Mouse (Mus musculus) limb, embryonic 14.5 days (tissue): ENCODE data around the gene Svbp. TPM values are rescaled to one million over a fixed set of nuclear protein-coding genes. Genes with fewer than 3 reads are reported as not detected.
A peak's percentile ranks its signal among the peaks of the same experiment; 100 is the strongest.

Experiments used
- ATAC-seq: fragments of 200-750 bp; cut with Nextera tagmentation; 2 replicates; pipeline ENCODE4 v1.8.0; 2017; ENCODE audit warnings: low read depth, moderate number of reproducible peaks, moderate TSS enrichment; ENCODE audit not compliant: low FRiP score
- DNase-seq: peaks from one replicate; pipeline ENCODE4 v3.0.0-alpha.2; 2015; ENCODE audit warnings: low spot score
- H3K27ac ChIP-seq: fragments of 300-500 bp; sonication (generic); replicated peaks from 2 replicates; pipeline ENCODE4 v1.5.1; 2014; ENCODE audit warnings: low read depth, mild to moderate bottlenecking, low read length, moderate library complexity, mixed read lengths
- H3K27me3 ChIP-seq: fragments of 300-500 bp; sonication (generic); 2 replicates; pipeline ENCODE4 v1.6.1; 2014; ENCODE audit warnings: low read length, mixed read lengths; ENCODE audit not compliant: control insufficient read depth, insufficient read depth
- H3K36me3 ChIP-seq: fragments of 300-500 bp; sonication (generic); 2 replicates; pipeline ENCODE4 v1.6.1; 2014; ENCODE audit warnings: mild to moderate bottlenecking, low read length, moderate library complexity, mixed read lengths; ENCODE audit not compliant: control insufficient read depth, insufficient read depth
- H3K4me1 ChIP-seq: fragments of 300-500 bp; sonication (generic); 2 replicates; pipeline ENCODE4 v1.6.1; 2014; ENCODE audit warnings: antibody characterized with exemption, low read length, mixed read lengths; ENCODE audit not compliant: control insufficient read depth, insufficient read depth
- H3K4me2 ChIP-seq: fragments of 300-500 bp; sonication (generic); replicated peaks from 2 replicates; pipeline ENCODE4 v1.6.1; 2014; ENCODE audit warnings: low read depth, mild to moderate bottlenecking, low read length, moderate library complexity; ENCODE audit not compliant: severe bottlenecking
- H3K4me3 ChIP-seq: fragments of 300-500 bp; sonication (generic); replicated peaks from 2 replicates; pipeline ENCODE4 v1.5.1; 2014; ENCODE audit warnings: low read length
- H3K9ac ChIP-seq: fragments of 300-500 bp; sonication (generic); 2 replicates; pipeline ENCODE4 v1.6.1; 2014; ENCODE audit warnings: mild to moderate bottlenecking, low read depth, low read length, moderate library complexity; ENCODE audit not compliant: severe bottlenecking
- H3K9me3 ChIP-seq: fragments of 300-500 bp; sonication (generic); 2 replicates; pipeline ENCODE4 v1.6.1; 2016; ENCODE audit warnings: low read length; ENCODE audit not compliant: control insufficient read depth
- POLR2A ChIP-seq: fragments of 200-500 bp; IDR thresholded peaks from 2 replicates; pipeline ENCODE4 v1.8.0; 2012; ENCODE audit warnings: inconsistent platforms, mild to moderate bottlenecking, moderate library complexity, borderline replicate concordance; ENCODE audit not compliant: insufficient read depth, insufficient read length; ENCODE audit errors: extremely low read depth
- WGBS: fragments of 180-500 bp; shearing (Covaris S2); extraction: QIAGEN DNeasy Blood & Tissue Kit; methylation state at CpG from one replicate; pipeline ENCODE4 v1.1.7; 2014; 5-methylcytosine and 5-hydroxymethylcytosine counted together
- polyA plus RNA-seq, 2 experiments: library from polyadenylated mRNA; depleted of rRNA in 1 of 2; stranded (reverse) in 1 of 2; unstranded in 1 of 2; fragments of >200 nt; fragmentation: Nextera tagmentation in 1 of 2; extraction: Ambion mirVana in 1 of 2; gene quantifications; 2 replicates each; pipeline versions ENCODE4 v1.2.1 to v1.2.3; 2012 to 2014

Gene Svbp
- polyA plus RNA-seq, 2 experiments = 125 to 245 TPM

GRCm38 (mm10) chr4:119198105-119198504 is 3.0 kb downstream of the Svbp start:
- no peak overlapping the region for H3K27ac ChIP-seq
- ATAC-seq (no peak), DNase-seq (no peak)
- H3K27me3 ChIP-seq = no peaks in the 10 kb centered on the region
- no peak overlapping the region for H3K4me2 ChIP-seq
- H3K9me3 ChIP-seq = no peaks in the 10 kb centered on the region
- TF ChIP-seq POLR2A = no peak
- H3K4me3 ChIP-seq = no peak overlapping the region
- H3K9ac ChIP-seq = no peak overlapping the region
- H3K36me3 ChIP-seq = peaks cover 30% of the 10 kb centered on the region
- 66% methylated on average over 6 of the region's 6 CpGs for WGBS
- H3K4me1 ChIP-seq = peaks cover 5% of the 10 kb centered on the region

GRCm38 (mm10) chr4:119204672-119205071 is 9.6 kb downstream of the Svbp start:
- DNase-seq (peak; percentile 79), ATAC-seq (peak; percentile 74)
- H3K9ac ChIP-seq = no peak overlapping the region
- no peaks in the 10 kb centered on the region for H3K4me1 ChIP-seq
- H3K9me3 ChIP-seq = no peaks in the 10 kb centered on the region
- peaks cover 20% of the 10 kb centered on the region for H3K36me3 ChIP-seq
- H3K27me3 ChIP-seq = no peaks in the 10 kb centered on the region
- H3K27ac ChIP-seq = no peak overlapping the region
- no peak overlapping the region for H3K4me2 ChIP-seq
- no peak for TF ChIP-seq POLR2A
- H3K4me3 ChIP-seq = no peak overlapping the region
- 17% methylated on average over 8 of the region's 8 CpGs for WGBS

GRCm38 (mm10) chr4:119216667-119217066 is 21.6 kb downstream of the Svbp start:
- WGBS = 68% methylated on average over 7 of the region's 8 CpGs
- ATAC-seq (no peak), DNase-seq (no peak)
- H3K4me1 ChIP-seq = 0 out of 2 replicates have a peak, but pooled peaks cover 4% of the 10 kb centered on the region
- no peaks in the 10 kb centered on the region for H3K27me3 ChIP-seq
- H3K4me3 ChIP-seq = no peak overlapping the region
- no peak overlapping the region for H3K9ac ChIP-seq
- no peaks in the 10 kb centered on the region for H3K9me3 ChIP-seq
- no peak for TF ChIP-seq POLR2A
- no peaks in the 10 kb centered on the region for H3K36me3 ChIP-seq
- no peak overlapping the region for H3K4me2 ChIP-seq
- H3K27ac ChIP-seq = no peak overlapping the region

GRCm38 (mm10) chr4:119218169-119218568 is 23.1 kb downstream of the Svbp start, which contains the start of gene Tmem269:
TSS of gene Tmem269 (minus strand) at chr4:119218217.
- Histone ChIP-seq H3K27ac (no peak within 1 kb of the TSS), H3K9me3 (no peaks in the 10 kb centered on the region), H3K36me3 (no peaks in the 10 kb centered on the region; the same call in 1 of the 2 replicates), H3K4me2 (no peak within 1 kb of the TSS), H3K4me1 (0 out of 2 replicates have a peak, but pooled peaks cover 4% of the 10 kb centered on the region), H3K9ac (no peak within 1 kb of the TSS), H3K4me3 (no peak within 1 kb of the TSS), H3K27me3 (no peaks in the 10 kb centered on the region)
- TF ChIP-seq POLR2A = no peak
- ATAC-seq (no peak), DNase-seq (no peak)
- 13% methylated on average over 11 of the region's 11 CpGs for WGBS

GRCm38 (mm10) chr4:119223696-119224095 is 28.6 kb downstream of the Svbp start:
- DNase-seq (no peak), ATAC-seq (no peak)
- Histone ChIP-seq H3K4me1 (no peaks in the 10 kb centered on the region), H3K36me3 (peaks cover 46% of the 10 kb centered on the region), H3K9ac (no peak overlapping the region), H3K27me3 (no peaks in the 10 kb centered on the region), H3K4me3 (no peak overlapping the region), H3K27ac (no peak overlapping the region), H3K9me3 (no peaks in the 10 kb centered on the region), H3K4me2 (no peak overlapping the region)
- TF ChIP-seq POLR2A = no peak
- WGBS = 87% methylated on average over 1 of the region's 1 CpGs

DNA sequence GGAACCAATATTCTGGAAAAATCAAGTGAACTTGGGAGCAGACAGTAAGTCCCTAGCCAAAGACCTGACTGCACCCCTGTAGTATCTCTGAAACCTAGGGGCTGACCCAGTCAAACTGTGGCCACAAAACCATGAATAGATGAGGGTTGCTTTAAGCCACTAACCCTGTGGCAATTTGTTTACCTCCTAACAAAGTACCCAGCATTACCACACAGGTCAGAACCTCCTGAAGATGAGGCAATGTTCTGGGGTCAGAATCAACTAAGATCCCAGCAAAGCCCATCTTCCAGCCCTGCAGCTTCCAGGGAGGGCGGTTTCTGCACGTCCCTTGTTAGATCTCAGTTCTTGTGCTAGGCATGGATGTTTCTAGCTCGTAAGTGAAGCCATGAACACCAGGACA is 29.4 kb downstream of the Svbp start:
- DNase-seq = no peak
- H3K27me3 ChIP-seq = no peaks in the 10 kb centered on the region
- H3K9ac ChIP-seq = no peak overlapping the region
- ATAC-seq = no peak
- no peaks in the 10 kb centered on the region for H3K4me1 ChIP-seq
- 95% methylated on average over 3 of the region's 3 CpGs for WGBS
- H3K4me3 ChIP-seq = no peak overlapping the region
- TF ChIP-seq POLR2A = no peak
- H3K4me2 ChIP-seq = no peak overlapping the region
- H3K9me3 ChIP-seq = no peaks in the 10 kb centered on the region
- peaks cover 46% of the 10 kb centered on the region for H3K36me3 ChIP-seq
- H3K27ac ChIP-seq = no peak overlapping the region
